Mouse (Mus musculus) ovary, postnatal 14 days (tissue): ENCODE data around the gene Ccnc.

Experiments used
- DNase-seq: peaks from one replicate; pipeline ENCODE4 v3.0.0; 2022; ENCODE audit warnings: low spot score

Gene Ccnc

GRCm38 (mm10) chr4:21807204-21807603 is 79.7 kb downstream of the Ccnc start:
- no peak for DNase-seq
